Mouse (Mus musculus) cortical plate, adult 2 months (tissue): ENCODE data around the gene Lrrc29.

Experiments used
- CTCF ChIP-seq: fragments of 200-500 bp; IDR thresholded peaks from 2 replicates; pipeline ENCODE4 v1.5.1; 2011; ENCODE audit warnings: mild to moderate bottlenecking, control low read depth, low read length; ENCODE audit not compliant: insufficient read depth; ENCODE audit errors: extremely low read depth
- POLR2A ChIP-seq: fragments of 200-500 bp; IDR thresholded peaks from 2 replicates; pipeline ENCODE4 v1.6.1; 2011; ENCODE audit warnings: mild to moderate bottlenecking, low read length, control low read depth; ENCODE audit not compliant: insufficient read depth; ENCODE audit errors: extremely low read depth

GRCm38 (mm10) chr8:105290554-105291314 is 35.3 kb downstream of the Lrrc29 start:
- TF ChIP-seq CTCF (peak; percentile 71), POLR2A (no peak)
